Mouse (Mus musculus) liver (tissue): ENCODE measurements around the gene Olfr1238.

ENCODE experiments used
- DNase-seq: peaks from one replicate; pipeline ENCODE4 v3.0.0-alpha.2; 2020; ENCODE audit warnings: mixed read lengths

Olfr1238 gene

DNA sequence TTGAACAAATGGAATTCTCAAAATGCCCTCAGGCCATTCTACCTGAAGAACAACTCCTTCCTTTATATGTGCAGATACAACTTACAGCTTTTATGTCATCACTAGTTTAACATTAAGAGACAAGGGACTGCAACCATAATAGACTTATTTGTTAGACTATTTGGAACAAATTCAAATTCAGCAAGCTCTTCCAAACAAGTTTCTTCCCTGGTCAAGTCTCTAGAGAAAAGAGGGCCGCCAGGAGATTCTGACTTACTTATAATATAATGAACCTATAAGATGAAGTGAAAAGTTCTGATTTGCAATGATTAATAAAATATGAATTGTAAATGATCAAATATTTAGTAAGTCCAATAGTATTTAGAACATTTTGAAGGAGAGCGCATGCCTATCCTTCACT is at the start of gene Olfr1238:
TSS of gene Olfr1238 (minus strand) at position 101 of the 400 bp plus-strand sequence.
- no peak for DNase-seq

GRCm38 (mm10) chr2:89442900-89443299 is 33.4 kb upstream of the Olfr1238 start, which contains the start of gene Olfr1240:
TSS of gene Olfr1240 (minus strand) at chr2:89443000.
- no peak for DNase-seq

DNA sequence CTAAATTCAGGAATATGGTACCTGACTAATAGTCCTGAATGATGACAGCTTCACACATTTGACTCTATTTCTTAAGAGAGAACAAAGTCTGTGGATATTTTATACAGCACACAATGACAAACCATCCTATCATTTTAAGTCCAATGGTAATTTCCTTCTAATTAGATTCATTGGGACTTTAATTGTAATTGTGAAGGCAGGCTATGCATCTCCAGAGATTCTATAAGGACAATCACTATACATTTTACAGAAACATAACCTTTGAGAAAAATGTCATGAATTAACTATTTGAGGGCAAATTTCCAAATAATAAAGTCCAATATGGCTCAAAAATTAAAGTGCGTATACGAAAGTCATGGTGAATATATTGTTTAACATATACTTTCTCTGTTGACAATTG is 10.8 kb upstream of the Olfr1238 start, which contains the start of gene Olfr1239:
TSS of gene Olfr1239 (minus strand) at position 101 of the 400 bp plus-strand sequence.
- no peak for DNase-seq

DNA sequence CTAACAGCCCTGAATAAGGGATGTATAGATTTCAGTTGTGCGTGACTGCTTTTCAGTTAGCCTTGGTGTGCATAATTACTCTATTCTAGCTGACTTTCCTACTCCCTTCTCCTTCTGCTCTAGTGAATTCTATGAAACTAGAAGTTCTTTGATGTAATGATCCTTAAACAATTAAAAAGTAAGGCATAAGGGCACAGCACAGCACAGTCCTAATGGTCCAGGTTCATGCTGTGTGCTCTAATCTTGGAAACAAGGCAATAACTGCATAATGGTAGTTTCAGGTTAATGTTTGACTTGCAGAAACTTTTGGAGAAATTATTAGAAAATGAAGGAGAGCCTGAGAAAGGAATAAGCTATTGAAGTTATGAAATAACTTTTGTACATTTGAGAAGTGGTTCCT is 5.1 kb upstream of the Olfr1238 start:
- no peak for DNase-seq

DNA sequence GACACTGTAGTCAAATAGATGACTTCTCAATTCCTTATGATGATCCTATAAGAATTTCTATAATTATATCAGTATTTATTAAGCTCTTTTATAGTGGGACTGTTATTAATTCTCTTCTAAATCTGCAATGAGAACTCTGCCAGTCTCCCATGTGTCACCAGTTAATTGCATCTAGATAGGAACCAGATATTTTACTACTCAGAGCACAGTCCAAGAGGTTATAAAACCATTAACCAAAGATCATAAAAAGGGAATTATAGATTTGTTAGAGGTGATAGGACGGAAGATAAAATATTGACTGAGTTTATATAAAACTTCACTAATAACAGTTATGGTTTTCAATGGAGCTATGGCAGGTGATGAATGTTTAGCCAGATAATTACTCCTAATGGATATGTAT is 8.6 kb downstream of the Olfr1238 start:
- DNase-seq, result no peak

DNA sequence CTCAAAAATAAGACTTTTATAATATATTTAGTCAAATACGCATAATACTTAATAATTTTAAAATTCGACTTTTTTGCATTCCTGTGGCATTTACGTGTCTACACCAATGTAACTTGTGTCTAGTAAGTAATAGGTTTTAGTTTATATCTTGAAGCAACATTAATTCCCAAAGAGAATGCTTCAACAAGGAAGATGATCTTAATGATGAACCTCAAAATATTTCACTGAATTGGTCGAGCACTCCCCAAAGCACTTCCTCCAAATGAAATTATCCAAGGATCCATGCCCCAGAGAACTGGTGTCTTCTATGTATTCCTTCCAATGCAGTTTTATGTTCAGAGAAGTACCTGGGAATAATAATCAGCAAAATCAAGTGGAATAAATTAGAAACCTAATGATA is 44.7 kb downstream of the Olfr1238 start, which contains the start of gene Olfr1234:
TSS of gene Olfr1234 (minus strand) at position 101 of the 400 bp plus-strand sequence.
- no peak for DNase-seq
